8 mouse cellular contexts compared by ENCODE assay signal in the genomic region with DNA sequence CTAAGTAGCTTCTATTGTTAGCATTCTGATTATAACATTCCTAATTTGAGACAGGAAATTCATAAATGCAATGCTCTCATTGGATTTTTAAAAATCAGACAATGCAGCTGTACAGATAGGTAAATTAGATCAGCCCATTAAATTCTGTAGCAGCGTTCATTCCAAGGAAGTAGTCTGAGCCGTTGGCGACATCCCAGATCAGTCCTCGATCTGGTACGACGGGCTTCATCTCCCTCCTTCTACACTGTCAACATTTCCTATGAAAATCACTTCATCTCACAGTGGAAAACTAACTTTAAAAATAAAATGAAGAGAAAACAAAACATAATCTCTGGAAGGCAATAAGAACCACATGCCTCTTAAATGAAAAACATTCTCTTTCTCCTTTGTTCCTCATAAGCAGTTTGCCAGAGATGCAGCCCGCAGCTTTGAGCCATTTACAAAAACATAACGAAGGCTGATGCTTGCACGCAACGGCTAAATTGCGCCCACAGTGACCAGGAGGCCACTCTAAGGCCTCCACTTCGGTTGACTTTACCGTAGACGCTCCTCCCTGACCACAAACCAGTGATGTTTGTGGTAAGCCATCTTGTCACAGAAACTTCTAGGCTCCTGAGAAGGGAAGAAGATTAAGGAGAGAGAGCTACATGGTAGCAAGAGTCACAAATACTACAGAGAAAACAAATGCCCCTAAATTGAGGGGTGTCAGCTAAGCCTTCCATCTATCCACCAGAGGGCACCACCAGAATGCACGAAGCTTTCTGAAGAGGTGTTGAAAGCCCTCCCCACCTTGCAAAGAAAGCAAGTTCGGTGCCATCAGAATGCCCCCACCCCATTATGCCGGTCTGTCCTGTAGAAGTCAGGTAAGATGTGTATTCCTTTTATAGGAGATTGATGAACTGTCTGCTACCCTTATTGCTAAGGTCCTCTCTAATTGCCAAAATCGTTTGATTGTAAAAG.
DNase-seq lines count a peak whose midpoint lies in the region; ATAC-seq and TF ChIP-seq lines count a peak whose summit lies in the region.

No protein-coding gene starts in this region.

- peak; percentile 85 for TF ChIP-seq CTCF in Patski (IDR thresholded peaks at IDR 0.05)
- TF ChIP-seq CTCF in lung, postnatal 0 days (IDR thresholded peaks at IDR 0.05): peak; percentile 85

- peak; percentile 33 to 38 for DNase-seq in left cerebral cortex, adult 18-20 months (ENCODE audit: low spot score in 2 of 2)
- DNase-seq in left cerebral cortex, adult 8-10 months (ENCODE audit: low spot score in 2 of 2): no peak
- DNase-seq in Patski (ENCODE audit: low read depth, low spot score) (no peak), MN1 (ENCODE audit: low spot score) (no peak)
- peak; percentile 44 to 63 for DNase-seq in heart, postnatal 14 days
- DNase-seq in lung, postnatal 0 days (ENCODE audit: low spot score): peak; percentile 37
- peak; percentile 30 to 38 for DNase-seq in spleen, postnatal 36 days (ENCODE audit: low spot score in 2 of 2)

- TF ChIP-seq EP300 in lung, postnatal 0 days (IDR thresholded peaks at IDR 0.05): no peak

- WGBS in lung, postnatal 0 days: 57% methylated on average over 18 of the region's 18 CpGs

- peaks cover 10% of the 10 kb centered on the region; the same call in 1 of the 2 replicates for H3K4me1 ChIP-seq in lung, postnatal 0 days (ENCODE audit: insufficient read depth, low read depth, low read length)

- POLR2A ChIA-PET in Patski (lab: Charles Lee): interaction anchor here (1.5 kb wide), 1 partner anchor 70 kb away, joined by 4 read pairs; no protein-coding TSS in a partner anchor

- no peak overlapping the region for H3K4me2 ChIP-seq in lung, postnatal 0 days (replicated peaks; ENCODE audit: low read depth, low read length)

- H3K9me3 ChIP-seq in lung, postnatal 0 days (ENCODE audit: low read length): no peaks in the 10 kb centered on the region

- CTCF ChIA-PET in Patski (lab: Charles Lee): interaction anchor here (1.0 to 4.0 kb wide), 13 partner anchors 9 to 93 kb away, joined by 3 to 37 read pairs (median 5); partner anchors contain the start of gene Rerg

- no peaks in the 10 kb centered on the region for H3K27me3 ChIP-seq in Patski
- H3K27me3 ChIP-seq in lung, postnatal 0 days (replicated peaks; ENCODE audit: insufficient read depth, low read length): no peaks in the 10 kb centered on the region

- no peak overlapping the region for H3K27ac ChIP-seq in lung, postnatal 0 days (ENCODE audit: low read length)

- in situ Hi-C loops in Patski (cut with MboI; ENCODE audit: low pct_unique_long_range_greater_than_20kb): loop anchor here (5.0 to 25.0 kb wide), 2 partner anchors 74 to 289 kb away; partner anchors contain the start of gene Rerg

- no peak for ATAC-seq in Patski
- ATAC-seq in common myeloid progenitor, adult 5-6 weeks (replicated peaks; ENCODE audit: low read depth, poor library complexity, severe bottlenecking): peak; percentile 75
- no peak for ATAC-seq in lung, postnatal 0 days

- H3K36me3 ChIP-seq in lung, postnatal 0 days (ENCODE audit: insufficient read depth, low read length): no peaks in the 10 kb centered on the region

- no peak overlapping the region for H3K4me3 ChIP-seq in lung, postnatal 0 days (ENCODE audit: low read depth, low read length)

- H3K9ac ChIP-seq in lung, postnatal 0 days (replicated peaks; ENCODE audit: low read depth): no peak overlapping the region

- intact Hi-C loops in heart, postnatal 14 days (cut with DNase I): loop anchor here (1.0 kb wide), 1 partner anchor 71 kb away; no protein-coding TSS in a partner anchor

Comparison
In these comparisons a context has a peak if more than half of its experiments do, and no peak if none do; other contexts are left out.
1. DNase-seq: peak in left cerebral cortex, adult 18-20 months (2 of 2), heart, postnatal 14 days (2 of 2), lung, postnatal 0 days (single experiment) and spleen, postnatal 36 days (2 of 2); none in left cerebral cortex, adult 8-10 months (0 of 2), Patski (single experiment) and MN1 (single experiment).